Mouse (Mus musculus) monocyte, adult 5-6 weeks (primary cell): ENCODE results near the gene Lamtor2. TPM values are rescaled to one million over a fixed set of nuclear protein-coding genes. Genes with fewer than 3 reads are reported as not detected.

Source experiments
- ATAC-seq: fragments of 153-309, 156-312 bp; replicated peaks from 2 replicates; pipeline ENCODE4 v1.8.0; 2017; ENCODE audit warnings: mild to moderate bottlenecking; ENCODE audit not compliant: low TSS enrichment, insufficient number of reproducible peaks, severe bottlenecking, poor library complexity, low FRiP score
- total RNA-seq: library from RNA; stranded (forward); fragments of 200-1000, 200-491, 200-594 nt; gene quantifications from 3 replicates; pipeline ENCODE4 v1.2.3, GENCODE M21; 2017

Lamtor2 gene
- total RNA-seq, 1 experiment from 2014 or later = 61.5 TPM

GRCm38 (mm10) chr3:88546674-88547418 is 6.0 kb downstream of the Lamtor2 start:
- no peak for ATAC-seq

- 0 out of 2 replicates have a peak, but pooled peaks have one; percentile 6 for ATAC-seq
These were observed 7.8 kb downstream of the Lamtor2 start for GRCm38 (mm10) chr3:88544955-88545591.

- ATAC-seq = no peak
These were observed 8.4 kb downstream of the Lamtor2 start for GRCm38 (mm10) chr3:88544514-88544913.

GRCm38 (mm10) chr3:88543651-88544410 is 9.0 kb downstream of the Lamtor2 start:
- ATAC-seq = no peak

GRCm38 (mm10) chr3:88543174-88543573 is 9.7 kb downstream of the Lamtor2 start:
- no peak for ATAC-seq

GRCm38 (mm10) chr3:88542486-88542885 is 10.4 kb downstream of the Lamtor2 start:
- no peak for ATAC-seq

GRCm38 (mm10) chr3:88541622-88542401 is 11.1 kb downstream of the Lamtor2 start:
- no peak for ATAC-seq

- no peak for ATAC-seq
These were observed 12.8 kb downstream of the Lamtor2 start for GRCm38 (mm10) chr3:88540085-88540484.

GRCm38 (mm10) chr3:88539397-88539796 is 13.5 kb downstream of the Lamtor2 start:
- no peak for ATAC-seq

GRCm38 (mm10) chr3:88538271-88539145 is 14.4 kb downstream of the Lamtor2 start:
- ATAC-seq = no peak

- no peak for ATAC-seq
These were observed 15.7 kb downstream of the Lamtor2 start for GRCm38 (mm10) chr3:88537146-88537545.

- no peak for ATAC-seq
These were observed 16.6 kb downstream of the Lamtor2 start for GRCm38 (mm10) chr3:88536103-88536930.

- ATAC-seq = no peak
These were observed 17.3 kb downstream of the Lamtor2 start for GRCm38 (mm10) chr3:88535527-88535926.

GRCm38 (mm10) chr3:88535005-88535404 is 17.9 kb downstream of the Lamtor2 start:
- ATAC-seq = no peak

- no peak for ATAC-seq
These were observed 19.2 kb downstream of the Lamtor2 start for GRCm38 (mm10) chr3:88533706-88534105.

GRCm38 (mm10) chr3:88532689-88533511 is 20.0 kb downstream of the Lamtor2 start:
- ATAC-seq = no peak
